Mouse (Mus musculus) kidney, adult 18-20 months (tissue): ENCODE results near the gene Elk4.
A peak's percentile ranks its signal among the peaks of the same experiment; 100 is the strongest.

ENCODE experiments used
- DNase-seq: peaks from one replicate; pipeline ENCODE4 v3.0.0; 2021

Elk4 gene

DNA sequence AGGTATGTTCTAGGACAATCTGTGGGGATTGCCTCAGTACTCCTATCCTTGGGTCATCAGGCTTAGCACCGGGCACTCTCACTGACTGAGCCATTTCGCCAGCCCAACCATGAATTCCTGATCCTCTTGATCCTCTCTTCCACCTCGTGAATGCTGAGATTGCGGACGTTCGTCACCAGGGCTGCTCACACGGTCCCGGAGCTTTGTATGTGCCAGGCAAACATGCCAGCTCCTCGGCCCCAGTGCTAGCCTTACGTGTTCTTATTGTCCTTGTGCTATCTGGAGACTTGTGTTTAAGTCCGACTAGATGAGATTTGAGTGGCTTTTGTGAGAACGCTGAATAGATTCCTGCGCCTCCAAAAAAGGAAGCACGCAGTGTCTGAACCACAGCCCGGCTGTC is 20.0 kb upstream of the Elk4 start:
- no peak for DNase-seq

DNA sequence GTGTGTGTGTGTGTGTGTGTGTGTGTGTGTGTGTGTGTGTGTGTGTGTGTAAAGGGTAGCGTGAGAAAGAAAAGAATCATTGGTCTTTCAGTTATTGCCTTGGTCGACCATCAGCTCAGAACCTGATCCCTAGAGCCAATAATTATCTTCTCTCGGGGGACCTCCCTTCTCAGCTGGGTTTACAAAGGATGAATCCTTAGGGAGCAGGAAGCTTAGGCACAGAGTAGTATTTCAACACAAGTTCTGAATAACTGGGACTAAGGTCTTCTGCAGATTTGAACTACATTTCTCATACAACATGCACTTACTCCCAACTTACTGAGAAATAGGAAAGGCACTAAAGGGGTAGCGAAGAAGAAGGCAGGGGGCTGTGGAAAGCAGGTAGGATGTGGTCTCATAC is 17.9 kb upstream of the Elk4 start:
- DNase-seq = no peak

DNA sequence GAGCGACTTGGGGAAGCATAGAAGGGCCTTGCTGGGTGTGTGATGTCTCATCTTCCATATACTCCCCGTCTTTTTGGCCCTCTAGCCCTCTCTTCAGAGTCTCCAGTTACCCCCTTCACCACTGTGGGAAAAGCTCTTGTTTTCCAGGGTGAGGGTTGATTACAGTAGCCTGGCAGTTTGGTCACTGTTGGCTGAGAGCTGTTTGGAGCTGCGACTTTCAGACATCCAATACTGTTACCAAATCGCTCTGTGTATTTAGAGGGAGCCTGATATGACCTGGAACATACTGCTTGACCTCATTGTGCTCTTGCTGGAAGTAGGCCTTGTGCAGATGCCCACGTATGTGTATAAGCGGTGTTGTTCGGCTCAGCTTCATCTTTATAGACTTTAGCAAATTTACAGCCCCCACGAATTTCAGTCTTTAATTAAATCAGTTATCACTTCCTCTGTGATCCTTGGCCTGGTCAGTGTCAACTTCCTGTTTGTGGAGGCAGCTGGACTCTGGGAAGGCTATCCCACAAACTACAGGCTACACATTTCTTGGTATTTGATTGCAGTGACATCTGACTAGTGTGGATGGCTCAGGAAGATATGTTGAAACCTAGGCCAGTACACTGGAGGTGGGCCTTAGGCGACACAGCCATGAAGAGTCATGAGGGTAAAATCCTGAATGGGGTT is 17.2 kb upstream of the Elk4 start:
- no peak for DNase-seq

DNA sequence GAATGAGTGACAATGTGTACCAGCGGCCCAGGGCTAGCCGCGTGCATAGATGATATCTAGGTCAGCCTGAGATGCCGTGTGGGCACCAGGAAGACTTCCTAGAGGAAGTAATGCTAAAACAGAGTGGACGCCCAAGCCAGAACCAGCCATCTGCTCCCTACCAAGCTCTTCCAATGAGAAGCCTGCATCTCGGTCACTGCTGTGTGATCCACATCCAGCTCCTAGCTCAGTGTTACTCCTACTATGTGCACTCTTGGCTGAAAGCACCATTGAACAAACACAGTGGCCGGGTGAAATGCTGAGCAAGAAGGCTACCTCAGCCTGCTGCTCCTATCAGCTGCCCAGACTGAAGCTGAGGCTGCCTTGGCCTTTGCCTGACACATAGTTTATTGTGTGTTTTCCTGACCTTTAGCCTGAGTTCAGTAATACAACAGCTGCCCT is 14.8 kb upstream of the Elk4 start:
- DNase-seq = no peak

DNA sequence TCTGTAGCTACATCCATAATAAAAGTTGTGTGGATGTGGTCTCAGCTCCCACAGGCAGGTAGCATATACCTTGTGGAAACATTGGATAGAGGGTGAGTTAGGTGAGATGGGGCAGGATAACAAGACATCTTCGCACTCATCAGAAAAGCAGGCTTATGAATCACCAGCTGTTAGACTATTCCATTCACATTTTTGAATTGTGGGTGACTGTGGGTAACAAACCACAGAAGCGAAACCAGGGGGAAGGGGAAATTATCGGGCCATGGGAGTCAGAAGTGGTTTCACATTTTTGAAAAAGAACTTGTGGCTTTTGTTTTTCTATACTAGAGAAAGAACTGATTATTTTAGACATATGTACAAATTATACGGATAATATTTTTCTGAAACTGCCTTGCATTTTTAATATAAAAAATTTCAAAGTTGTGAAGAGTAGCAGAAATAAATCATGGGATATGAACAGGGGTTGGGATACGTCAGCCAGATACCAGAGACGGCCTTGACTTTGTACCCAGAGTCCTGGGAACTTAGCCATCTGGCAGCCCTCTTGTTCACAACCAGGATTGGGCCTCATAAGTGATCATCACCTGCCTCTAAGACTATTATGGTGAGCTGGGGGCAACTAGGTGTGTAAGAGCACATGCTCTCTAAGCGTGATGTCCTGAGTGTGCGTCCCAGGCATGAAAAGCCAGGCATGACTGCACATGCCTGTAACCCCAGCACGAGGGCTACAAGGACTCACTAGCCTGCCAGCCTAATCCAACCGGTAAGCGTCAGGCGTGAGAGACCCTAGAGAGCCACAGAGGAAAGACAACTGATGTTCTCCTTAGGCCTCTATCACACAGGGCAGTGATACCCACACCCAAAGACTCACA is 14.0 kb upstream of the Elk4 start:
- peak; percentile 64 for DNase-seq

DNA sequence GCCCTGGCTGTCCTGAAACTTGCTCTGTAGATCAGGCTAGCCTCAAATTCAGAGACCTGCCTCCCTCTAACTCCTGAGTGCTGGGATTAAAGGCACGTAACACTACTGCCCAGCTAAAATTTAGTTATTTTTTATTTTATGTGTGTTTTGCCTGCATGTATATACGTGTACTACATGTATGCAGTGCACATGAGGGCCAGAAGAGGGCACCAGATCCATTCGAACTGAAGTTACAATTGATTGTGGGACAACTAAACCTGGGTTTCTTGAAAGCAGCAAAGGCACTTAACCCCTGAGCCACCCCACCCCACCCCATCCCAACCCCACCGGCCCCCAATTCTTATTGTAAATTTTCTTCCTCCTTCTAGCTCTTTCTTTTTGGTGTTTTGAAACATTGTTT is 12.3 kb upstream of the Elk4 start:
- DNase-seq = peak; percentile 81

DNA sequence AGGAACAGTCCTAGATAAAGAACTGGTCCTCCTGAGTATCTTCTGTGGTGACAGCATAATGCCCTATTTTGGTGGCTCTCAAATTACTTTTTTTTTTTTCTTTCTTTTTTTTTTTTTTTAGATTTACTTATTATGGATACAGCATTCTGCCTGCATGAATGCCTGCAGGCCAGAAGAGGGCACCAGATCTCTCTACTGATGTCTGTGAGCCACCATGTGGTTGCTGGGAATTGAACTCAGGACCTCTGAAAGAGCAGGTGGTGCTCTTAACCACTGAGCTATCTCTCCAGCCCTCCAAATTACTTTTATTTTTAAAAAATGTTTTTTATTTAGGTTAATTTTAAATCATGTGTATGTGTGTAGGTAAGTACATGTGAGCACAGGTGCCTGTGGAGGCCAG is 6.9 kb upstream of the Elk4 start:
- DNase-seq = no peak

DNA sequence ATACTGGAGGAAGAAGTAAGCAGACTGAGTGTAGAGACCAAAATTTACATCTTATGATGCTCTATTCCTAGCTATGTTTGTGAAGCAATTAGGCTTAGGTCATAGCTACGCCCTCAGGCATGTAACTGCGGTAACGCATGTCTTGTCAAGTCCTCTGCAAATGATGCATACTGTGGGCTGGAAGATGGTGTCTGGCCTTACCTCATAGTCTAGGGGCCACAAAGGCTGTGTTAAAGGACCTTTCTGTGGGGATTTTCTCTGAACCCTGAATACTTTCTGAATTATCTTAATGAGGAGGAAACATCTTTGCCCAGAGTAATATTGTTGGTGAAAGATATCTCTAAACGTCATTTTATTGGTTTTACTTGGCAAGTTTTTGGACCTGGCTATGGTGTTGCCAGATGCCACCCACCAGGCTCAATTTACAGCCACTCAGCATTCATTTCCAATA is 5.5 kb upstream of the Elk4 start:
- DNase-seq = no peak

DNA sequence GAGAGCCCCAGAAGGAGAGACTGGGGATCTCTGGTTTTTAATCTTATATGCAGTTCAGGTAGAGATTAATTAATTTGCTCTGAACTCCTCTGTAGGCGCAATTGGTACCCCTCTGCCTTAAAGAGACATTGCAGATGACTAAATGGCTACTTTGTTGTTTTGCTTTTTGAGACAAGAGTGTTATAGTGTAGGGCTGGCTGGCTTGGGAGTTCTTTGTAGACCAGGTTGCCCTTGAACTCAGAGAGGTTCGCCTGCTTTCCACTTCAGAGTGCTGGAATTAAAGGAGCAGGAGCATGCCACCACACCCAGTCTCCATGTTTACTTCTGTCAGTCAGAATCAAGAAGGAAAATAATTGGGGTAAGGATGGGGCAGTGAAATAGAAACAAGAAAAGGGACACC is 4.3 kb upstream of the Elk4 start:
- DNase-seq = no peak

DNA sequence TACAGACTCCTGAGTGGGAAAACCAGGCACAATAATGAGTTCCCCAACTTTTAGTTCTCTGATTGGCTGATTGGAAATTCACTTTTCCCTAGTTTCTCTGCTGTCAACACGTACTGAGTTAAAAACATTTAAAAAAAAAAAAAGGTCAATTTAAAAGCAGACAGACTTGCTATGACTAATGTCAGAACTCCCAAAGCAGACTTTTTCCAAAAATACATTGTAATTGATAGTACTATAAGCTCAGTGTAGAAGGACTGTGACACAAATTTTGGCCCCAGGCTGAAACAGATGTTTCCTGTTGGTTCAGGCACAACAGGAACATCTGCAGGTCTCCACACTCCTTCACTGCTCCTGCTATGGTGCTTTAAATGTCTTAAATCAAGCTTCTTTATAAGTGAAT is 3.6 kb upstream of the Elk4 start:
- no peak for DNase-seq

DNA sequence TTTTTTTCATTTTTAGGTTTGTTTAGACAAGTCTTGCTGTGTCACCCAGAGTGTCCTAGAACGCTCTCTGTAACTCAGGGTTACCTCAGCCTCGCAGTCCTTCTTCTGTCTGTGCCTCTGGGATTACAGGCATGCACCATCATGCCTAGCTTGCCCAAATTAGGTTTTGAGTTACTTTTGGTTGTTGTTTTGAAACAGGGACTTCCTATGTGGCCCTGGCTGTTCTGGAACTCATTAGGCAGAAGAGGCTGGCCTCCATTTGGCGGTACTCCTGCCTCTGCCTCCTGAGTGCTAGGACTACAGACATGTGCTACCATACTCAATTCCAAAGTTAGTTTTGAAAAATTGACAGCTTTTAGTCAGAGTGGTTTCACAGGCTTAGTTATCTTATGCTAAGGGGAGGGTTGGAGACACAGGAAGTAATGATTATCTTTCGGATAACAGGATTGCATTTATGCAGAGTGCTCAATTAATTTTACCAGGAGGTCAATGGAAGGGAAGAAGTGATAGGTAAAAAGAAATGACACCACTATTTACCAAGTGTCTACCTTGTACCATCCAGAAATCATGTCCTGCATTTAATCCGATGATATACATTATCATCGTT is 2.7 kb upstream of the Elk4 start:
- no peak for DNase-seq

DNA sequence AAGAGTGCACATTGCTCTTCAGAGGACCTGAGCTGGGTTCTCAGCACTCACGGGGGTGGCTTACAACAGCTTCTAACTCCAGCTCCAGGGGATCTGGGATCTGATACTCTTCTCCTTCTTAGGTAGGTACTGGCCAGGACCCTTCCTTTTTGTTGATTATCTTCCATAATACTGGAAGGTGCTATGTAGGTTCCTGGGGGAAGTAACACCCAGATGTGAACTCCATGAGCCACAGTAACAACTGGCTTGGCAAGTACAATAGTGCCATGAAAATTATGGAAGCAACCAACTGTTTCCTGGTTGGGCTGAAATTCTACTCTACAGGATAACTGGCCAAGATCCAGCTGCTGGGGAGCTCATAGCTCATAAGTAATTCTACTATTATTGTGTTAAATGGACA is 1.9 kb upstream of the Elk4 start:
- no peak for DNase-seq

DNA sequence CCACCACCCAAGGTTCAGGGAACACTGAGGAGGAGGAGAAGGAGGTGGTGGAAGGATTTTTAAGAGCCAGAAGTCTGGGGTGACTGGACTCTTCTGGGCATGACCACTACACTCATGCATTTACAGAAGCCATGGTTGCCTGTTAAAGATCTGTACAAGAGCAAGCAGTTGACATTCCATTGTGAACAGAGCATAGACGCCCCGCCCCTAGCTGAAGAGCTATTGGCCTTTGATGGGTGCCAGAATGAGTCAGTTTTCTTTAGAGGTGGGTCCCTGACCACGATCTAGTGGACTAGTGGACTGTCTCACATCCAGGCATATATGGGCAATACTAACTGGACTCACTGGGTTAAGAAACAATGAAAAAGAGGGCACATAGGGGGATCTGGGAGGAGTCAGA is 1.4 kb upstream of the Elk4 start:
- no peak for DNase-seq

DNA sequence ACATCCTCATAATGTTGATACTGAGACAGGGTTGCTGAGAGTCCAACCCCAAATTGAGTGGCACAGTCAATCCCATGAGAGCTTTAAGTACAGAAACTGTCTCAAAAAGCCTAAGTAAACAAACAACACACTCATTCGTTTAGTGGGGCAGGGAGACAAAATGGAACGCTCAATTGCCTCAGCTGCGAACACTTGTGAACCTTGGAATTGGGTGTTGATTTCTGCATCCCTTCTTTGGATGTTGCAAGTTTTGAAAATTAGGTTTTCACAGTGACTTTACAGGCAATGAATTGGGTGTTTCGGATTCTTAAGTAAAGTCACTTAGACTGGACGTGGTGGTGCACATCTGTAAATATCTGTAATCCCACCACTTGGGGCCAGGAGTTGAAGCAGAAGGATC is 686 bp upstream of the Elk4 start:
- no peak for DNase-seq

DNA sequence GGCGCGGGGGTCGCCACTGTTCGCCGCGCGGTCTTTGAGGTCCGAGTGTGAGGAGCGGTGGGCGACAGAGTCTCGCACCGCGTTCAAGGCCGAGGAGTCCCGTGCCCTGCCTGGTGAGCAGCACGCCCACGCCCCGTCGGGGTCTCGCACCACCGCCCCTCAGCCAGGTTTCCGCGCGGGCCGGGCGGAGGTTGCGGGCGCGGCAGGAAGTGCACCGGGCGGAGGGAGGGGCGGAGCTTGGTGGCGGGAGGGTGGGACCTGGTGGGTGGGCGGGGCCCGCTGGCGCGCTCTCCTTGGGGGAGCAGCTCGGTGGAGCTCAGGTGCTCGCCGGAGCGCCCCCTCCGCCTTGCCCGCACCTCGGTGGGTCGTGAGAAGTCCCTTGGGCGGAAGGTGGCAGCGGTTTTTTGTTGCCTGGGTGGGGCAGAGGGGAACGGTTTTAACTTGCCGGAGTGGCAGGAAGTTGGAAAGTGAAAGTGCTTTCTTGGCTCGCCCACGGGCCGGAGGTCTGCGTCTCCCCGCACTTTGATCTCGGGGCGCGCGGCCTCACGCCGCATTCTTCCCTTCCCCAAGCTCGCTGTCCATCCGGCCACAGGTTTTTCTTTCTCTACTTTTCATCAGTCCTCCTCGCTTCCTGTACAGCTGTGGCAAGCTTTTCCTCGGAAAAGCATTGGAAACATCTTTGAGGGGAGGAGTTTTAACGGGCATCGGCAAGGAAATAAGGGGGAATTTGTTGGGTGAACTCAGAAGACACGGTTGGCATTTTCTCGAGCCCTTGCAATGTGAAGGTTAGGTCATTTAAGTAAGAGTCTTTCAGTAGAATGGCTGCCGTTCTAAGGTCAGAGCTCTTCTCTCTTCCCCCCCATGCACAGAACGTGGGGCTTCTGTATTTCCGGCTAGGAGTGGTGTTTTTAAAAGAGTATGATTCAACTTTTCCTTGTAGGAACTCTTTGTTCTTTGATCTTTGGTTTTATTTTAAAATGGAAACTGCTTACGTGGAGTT is 721 bp downstream of the Elk4 start:
- peak; percentile 91 for DNase-seq

DNA sequence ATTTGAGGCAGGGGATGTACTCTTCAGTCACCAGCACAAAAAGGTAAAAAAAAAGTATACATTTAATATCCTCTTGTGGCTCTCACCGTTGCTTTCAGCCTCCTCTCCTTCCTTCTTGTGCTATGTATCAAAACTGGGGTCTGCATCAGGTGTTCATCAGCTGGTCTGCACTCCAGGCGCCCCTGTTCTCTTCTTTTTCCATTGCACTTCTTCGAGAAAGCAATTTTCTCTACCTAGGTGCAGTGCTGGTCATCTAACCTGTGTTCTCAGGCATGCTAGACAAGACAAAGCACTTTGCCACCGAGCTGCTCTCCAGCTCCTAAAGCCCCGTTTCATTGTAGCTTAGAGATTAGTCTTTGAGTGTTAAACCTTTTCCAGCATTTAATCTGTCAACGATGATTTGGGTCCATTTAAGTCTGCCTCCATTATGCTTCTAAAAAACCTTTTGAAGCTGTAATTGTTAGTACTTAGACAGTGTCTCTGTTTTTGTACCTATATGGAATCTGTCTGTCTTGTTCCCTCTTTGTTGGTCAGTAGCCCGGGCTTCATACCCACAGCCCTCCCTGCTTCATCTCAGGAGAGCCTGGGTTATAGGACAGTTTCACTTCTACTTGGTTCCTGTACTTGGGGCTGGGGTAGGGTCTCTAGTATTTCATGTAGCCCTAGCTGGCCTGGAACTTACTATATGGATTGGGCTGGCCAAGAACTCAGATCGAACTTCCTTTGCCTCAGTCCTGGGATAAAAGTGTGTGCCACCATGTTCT is 1.7 kb downstream of the Elk4 start:
- DNase-seq = no peak

DNA sequence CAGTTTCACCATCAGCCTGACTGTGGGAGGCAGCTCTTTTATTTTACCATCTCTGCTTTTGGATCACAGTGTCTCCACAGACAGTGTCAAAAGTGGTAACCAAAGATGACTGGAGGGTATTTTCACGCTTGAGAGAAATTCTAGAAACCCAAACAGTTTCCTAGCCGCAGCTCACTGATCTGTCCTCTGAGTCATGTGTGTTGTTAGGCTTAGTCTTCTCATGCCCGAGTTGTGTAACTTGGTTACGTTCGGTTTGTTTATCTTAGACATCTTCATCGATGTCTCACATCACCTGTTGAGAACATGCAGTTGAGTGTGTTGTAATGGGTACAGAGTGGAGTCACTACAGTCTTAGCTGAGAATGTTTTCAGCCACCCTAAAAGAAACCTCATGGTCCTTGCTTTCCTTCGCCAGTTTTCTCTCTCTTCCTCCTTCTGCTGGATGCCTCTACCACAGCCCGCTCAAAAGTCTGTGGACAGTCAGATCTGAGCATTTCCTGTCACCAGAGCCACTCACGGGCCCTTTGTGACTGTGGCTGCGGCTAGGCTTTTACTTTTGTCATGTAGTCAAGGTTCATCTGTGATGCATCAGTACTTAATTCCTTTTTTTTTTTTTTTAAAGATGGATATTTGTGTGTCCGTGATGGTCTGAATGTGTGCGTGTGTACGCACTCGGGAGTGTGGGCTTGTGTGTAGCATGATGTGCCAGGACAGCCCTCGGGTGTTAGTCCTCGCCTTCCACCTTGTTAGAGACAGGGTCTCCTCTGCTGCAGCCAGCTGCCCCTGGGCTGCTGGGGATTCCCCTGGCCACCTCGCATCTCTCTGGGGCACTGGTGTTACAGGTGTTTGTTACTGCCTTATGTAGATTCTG is 3.5 kb downstream of the Elk4 start:
- no peak for DNase-seq

DNA sequence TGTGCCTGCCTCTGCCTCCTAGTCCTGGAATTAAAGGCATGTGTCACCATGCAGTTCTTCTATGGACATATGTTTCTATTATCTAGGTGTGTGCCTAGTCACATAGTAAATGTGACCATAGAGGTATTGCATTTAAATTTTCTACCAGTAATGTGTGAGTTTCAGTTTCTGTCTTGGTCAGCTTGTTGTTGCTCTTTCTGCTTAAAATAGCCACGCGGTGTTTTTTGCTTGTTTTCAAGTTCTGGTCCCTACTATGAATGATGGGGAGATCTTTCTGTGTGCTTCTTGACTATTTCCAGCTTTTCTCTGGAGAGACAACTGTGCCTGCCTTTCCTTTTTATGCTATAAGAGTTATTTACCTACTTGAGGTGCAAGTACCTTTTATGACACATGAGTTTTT is 4.4 kb downstream of the Elk4 start:
- DNase-seq = no peak

DNA sequence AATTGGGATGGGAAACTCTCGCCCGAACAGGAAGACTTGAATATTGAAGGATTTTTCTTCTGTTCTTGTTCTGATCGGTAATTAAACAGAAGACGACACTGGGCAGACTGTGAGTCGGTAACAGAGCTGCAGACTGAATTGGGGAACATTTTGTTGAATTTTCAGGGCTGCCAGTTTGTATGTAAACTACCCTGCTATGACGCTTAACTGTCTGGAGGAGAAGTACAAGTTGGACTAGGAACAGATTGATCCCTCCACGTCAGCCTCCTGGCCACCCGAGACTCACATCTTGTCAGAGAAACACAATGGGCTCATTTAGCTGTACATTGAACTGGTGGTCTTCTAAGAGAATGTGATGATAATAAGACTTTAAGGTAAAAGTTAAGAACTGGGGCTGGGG is 5.5 kb downstream of the Elk4 start:
- no peak for DNase-seq

DNA sequence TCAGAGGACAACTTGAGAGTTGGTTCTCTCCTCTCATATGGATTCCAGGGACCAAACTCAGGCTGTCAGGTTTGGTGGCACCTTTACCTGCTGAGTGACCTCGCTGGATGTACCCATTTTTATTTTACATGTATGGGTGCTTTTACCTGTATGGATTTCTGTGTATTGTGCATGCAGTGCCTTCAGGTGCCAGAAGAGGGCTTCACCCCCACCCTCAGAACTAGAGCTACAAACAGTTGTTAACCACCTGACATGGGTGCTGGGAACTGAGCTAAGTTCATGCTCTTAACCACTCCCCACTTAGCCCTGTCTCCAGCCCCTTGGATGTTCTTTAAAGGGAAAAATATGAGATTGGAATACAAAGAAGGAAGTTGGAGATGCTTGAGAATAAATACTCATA is 7.4 kb downstream of the Elk4 start:
- DNase-seq = no peak

DNA sequence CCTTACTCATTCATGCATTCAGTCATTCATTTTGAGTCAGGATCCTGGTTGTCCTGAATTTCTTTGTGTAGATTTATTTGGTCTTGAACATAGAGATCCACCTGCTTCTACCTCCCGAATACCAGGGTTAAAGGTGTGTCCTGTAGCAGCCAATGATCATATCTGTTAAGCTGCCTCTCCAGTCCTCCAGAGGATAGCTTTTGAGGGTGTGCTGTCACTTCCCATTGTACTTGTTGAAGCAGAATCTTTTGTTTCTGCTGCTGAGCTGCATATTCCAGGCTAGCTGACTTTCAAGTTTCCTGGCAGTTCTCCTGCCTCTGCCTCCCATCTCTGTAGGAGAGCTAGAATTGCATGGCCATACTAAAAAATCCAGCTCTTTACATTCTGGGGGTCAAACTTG is 9.3 kb downstream of the Elk4 start:
- DNase-seq = no peak
